Mouse (Mus musculus) liver, embryonic 16.5 days (tissue): Measurements from ENCODE around the gene Yipf2. TPM values are rescaled to one million over a fixed set of nuclear protein-coding genes. Genes with fewer than 3 reads are reported as not detected.
"Not testable (repeated sequence)": the region's sequence is repeated elsewhere in the genome, so short reads cannot be mapped to it uniquely, and the experiment has no call there.

ENCODE experiments used
- ATAC-seq: fragments of 200-750 bp; cut with Nextera tagmentation; 2 replicates; pipeline ENCODE4 v1.8.0; 2017; ENCODE audit warnings: low read depth, mild to moderate bottlenecking, moderate number of reproducible peaks, moderate library complexity
- H3K27ac ChIP-seq: fragments of 300-500 bp; sonication (generic); 2 replicates; pipeline ENCODE4 v1.5.1; 2014; ENCODE audit warnings: mild to moderate bottlenecking, low read length
- H3K27me3 ChIP-seq: fragments of 300-500 bp; sonication (generic); 2 replicates; pipeline ENCODE4 v1.6.1; 2014; ENCODE audit warnings: low read depth, low read length, mixed read lengths; ENCODE audit not compliant: control insufficient read depth, insufficient read depth
- H3K36me3 ChIP-seq: fragments of 300-500 bp; sonication (generic); 2 replicates; pipeline ENCODE4 v1.6.1; 2014; ENCODE audit warnings: mild to moderate bottlenecking; ENCODE audit not compliant: control insufficient read depth, insufficient read depth
- H3K4me1 ChIP-seq: fragments of 300-500 bp; sonication (generic); 2 replicates; pipeline ENCODE4 v1.6.1; 2014; ENCODE audit warnings: low read depth, low read length, mixed read lengths; ENCODE audit not compliant: control insufficient read depth
- H3K4me2 ChIP-seq: fragments of 300-500 bp; sonication (generic); 2 replicates; pipeline ENCODE4 v1.6.1; 2014; ENCODE audit warnings: low read depth, low read length, mixed read lengths
- H3K4me3 ChIP-seq: fragments of 300-500 bp; sonication (generic); 2 replicates; pipeline ENCODE4 v1.5.1; 2014; ENCODE audit warnings: low read depth, mild to moderate bottlenecking, low read length
- H3K9ac ChIP-seq: fragments of 300-500 bp; sonication (generic); 2 replicates; pipeline ENCODE4 v1.6.1; 2014; ENCODE audit warnings: low read depth, low read length
- H3K9me3 ChIP-seq: fragments of 300-500 bp; sonication (generic); replicated peaks from 2 replicates; pipeline ENCODE4 v1.6.1; 2016; ENCODE audit warnings: low read length; ENCODE audit not compliant: control insufficient read depth
- WGBS: fragments of 180-500 bp; shearing (Covaris S2); extraction: QIAGEN DNeasy Blood & Tissue Kit; methylation state at CpG from one replicate; pipeline ENCODE4 v1.1.7; 2014; ENCODE audit not compliant: insufficient replicate concordance; 5-methylcytosine and 5-hydroxymethylcytosine counted together
- polyA plus RNA-seq: library from polyadenylated mRNA; unstranded; fragments of >200 nt; fragmentation: Nextera tagmentation; extraction: Ambion mirVana; gene quantifications from 2 replicates; pipeline ENCODE4 v1.2.1, GENCODE M21; 2015

Gene Yipf2
- polyA plus RNA-seq, 1 experiment from 2014 or later = 12.5 TPM

GRCm38 (mm10) chr9:21555198-21555742 is 37.4 kb downstream of the Yipf2 start:
- H3K4me2 ChIP-seq = no peak overlapping the region; the same call in 1 of the 2 replicates
- peak overlapping the region; percentile 59 for H3K27ac ChIP-seq
- H3K36me3 ChIP-seq = peaks cover 4% of the 10 kb centered on the region; the same call in 1 of the 2 replicates
- 65% methylated on average over 6 of the region's 6 CpGs for WGBS
- peak; percentile 53 for ATAC-seq
- no peak overlapping the region for H3K4me3 ChIP-seq
- peaks cover 60% of the 10 kb centered on the region for H3K4me1 ChIP-seq
- H3K27me3 ChIP-seq = no peaks in the 10 kb centered on the region
- H3K9ac ChIP-seq = peak overlapping the region; percentile 6; the same call in 1 of the 2 replicates
- no peaks in the 10 kb centered on the region for H3K9me3 ChIP-seq

DNA sequence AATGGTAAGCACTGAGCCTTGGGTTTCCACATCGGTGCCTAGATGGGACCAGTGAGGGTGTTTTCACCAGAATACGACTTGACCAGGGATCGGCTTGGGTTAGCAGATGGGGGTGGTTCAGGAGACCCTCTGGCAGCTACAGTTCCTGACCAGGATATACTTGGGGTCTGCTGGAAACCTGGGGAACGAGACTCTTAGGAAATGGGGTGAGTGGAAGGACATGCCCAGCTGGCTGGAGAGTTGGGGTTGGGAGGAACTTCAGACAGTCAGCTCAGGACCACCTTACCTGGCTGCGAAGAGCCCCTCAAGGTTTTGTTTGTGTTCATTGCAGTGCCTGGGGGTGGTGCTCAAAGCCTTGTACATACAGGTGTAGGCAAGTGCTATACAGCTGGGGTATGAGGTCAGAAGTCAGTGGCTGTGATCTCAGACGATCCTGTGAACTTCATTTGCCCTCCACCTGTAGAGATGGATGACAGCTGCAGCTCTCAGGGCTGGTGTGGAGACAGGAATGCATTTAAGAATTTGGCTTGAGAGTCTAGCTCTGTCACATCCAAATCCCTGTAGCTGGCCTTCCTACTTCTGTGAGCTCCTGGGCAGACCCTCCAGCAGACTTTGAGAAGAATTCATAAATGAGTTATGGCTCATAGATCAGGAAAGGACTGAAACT is 38.9 kb downstream of the Yipf2 start:
- H3K4me2 ChIP-seq = no peak overlapping the region
- H3K9me3 ChIP-seq = no peaks in the 10 kb centered on the region
- no peak for ATAC-seq
- no peak overlapping the region for H3K9ac ChIP-seq
- H3K4me3 ChIP-seq = no peak overlapping the region
- 84% methylated on average over 6 of the region's 6 CpGs for WGBS
- H3K27ac ChIP-seq = peak overlapping the region; percentile 59
- no peaks in the 10 kb centered on the region for H3K27me3 ChIP-seq
- peaks cover 48% of the 10 kb centered on the region for H3K4me1 ChIP-seq
- peaks cover 4% of the 10 kb centered on the region; the same call in 1 of the 2 replicates for H3K36me3 ChIP-seq

DNA sequence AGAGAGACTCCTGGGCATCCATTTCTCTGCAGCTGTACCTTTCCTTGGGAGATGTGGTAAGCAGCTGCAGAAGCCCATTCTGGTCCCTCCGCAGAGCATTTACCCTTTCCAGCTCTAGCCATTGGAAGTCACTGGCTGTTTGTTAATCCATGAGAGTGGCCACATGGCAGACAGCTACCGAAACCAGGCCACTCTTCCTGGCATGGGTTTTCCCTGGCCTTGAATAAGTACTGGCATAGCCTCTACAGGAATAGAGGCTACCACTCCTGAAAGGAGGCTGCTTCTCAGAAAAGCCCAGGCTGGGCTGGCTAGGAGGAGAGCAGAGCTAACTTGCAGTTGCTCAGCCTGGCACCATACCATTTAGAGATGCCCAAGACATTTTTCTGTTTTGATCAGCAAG is 41.6 kb downstream of the Yipf2 start:
- 91% methylated on average over 2 of the region's 2 CpGs for WGBS
- H3K4me3 ChIP-seq = no peak overlapping the region
- ATAC-seq = no peak
- H3K4me2 ChIP-seq = no peak overlapping the region
- H3K9ac ChIP-seq = no peak overlapping the region
- H3K4me1 ChIP-seq = peaks cover 33% of the 10 kb centered on the region
- H3K9me3 ChIP-seq = no peaks in the 10 kb centered on the region
- no peaks in the 10 kb centered on the region for H3K27me3 ChIP-seq
- H3K27ac ChIP-seq = no peak overlapping the region
- H3K36me3 ChIP-seq = peaks cover 4% of the 10 kb centered on the region; the same call in 1 of the 2 replicates

- under 1% methylated on average over 47 of the region's 66 CpGs for WGBS
- H3K27me3 ChIP-seq = no peaks in the 10 kb centered on the region
- peaks cover 21% of the 10 kb centered on the region for H3K4me1 ChIP-seq
- H3K36me3 ChIP-seq = peaks cover 4% of the 10 kb centered on the region; the same call in 1 of the 2 replicates
- no peaks in the 10 kb centered on the region for H3K9me3 ChIP-seq
- H3K4me3 ChIP-seq = peak overlapping the region; percentile 71
- peak; percentile 20 for ATAC-seq
- peak overlapping the region; percentile 94 for H3K27ac ChIP-seq
- H3K9ac ChIP-seq = peak overlapping the region; percentile 98
- H3K4me2 ChIP-seq = peak overlapping the region; percentile 84
Measured at GRCm38 (mm10) chr9:21547075-21547941, 45.3 kb downstream of the Yipf2 start.

DNA sequence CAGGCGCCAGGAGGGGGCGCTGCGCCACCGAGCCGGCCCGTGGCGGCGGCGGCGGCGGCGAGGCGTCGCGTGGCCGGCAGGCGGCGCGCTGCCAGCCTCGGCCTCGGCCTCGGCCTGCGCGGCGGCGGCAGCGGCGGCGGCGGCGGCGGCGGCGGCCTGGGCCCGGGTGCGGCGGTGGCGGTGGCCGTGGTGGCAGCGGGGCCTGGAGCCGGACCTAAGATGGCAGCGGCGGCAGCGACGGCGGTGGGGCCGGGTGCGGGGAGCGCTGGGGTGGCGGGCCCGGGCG is 45.9 kb downstream of the Yipf2 start, which contains the start of gene Carm1:
Gene Carm1, plus strand, starts transcription at position 106 of the 286 bp plus-strand sequence.
- H3K9ac ChIP-seq = peak within 1 kb of the TSS; percentile 98
- WGBS = 0% methylated on average over 18 of the region's 52 CpGs
- H3K36me3 ChIP-seq = peaks cover 4% of the 10 kb centered on the region; the same call in 1 of the 2 replicates
- H3K9me3 ChIP-seq = no peaks in the 10 kb centered on the region
- H3K4me3 ChIP-seq = peak within 1 kb of the TSS; percentile 71
- H3K27me3 ChIP-seq = no peaks in the 10 kb centered on the region
- H3K4me1 ChIP-seq = peaks cover 21% of the 10 kb centered on the region
- H3K27ac ChIP-seq = peak within 1 kb of the TSS; percentile 94
- peak within 1 kb of the TSS; percentile 94 for H3K4me2 ChIP-seq
- ATAC-seq = no peak

DNA sequence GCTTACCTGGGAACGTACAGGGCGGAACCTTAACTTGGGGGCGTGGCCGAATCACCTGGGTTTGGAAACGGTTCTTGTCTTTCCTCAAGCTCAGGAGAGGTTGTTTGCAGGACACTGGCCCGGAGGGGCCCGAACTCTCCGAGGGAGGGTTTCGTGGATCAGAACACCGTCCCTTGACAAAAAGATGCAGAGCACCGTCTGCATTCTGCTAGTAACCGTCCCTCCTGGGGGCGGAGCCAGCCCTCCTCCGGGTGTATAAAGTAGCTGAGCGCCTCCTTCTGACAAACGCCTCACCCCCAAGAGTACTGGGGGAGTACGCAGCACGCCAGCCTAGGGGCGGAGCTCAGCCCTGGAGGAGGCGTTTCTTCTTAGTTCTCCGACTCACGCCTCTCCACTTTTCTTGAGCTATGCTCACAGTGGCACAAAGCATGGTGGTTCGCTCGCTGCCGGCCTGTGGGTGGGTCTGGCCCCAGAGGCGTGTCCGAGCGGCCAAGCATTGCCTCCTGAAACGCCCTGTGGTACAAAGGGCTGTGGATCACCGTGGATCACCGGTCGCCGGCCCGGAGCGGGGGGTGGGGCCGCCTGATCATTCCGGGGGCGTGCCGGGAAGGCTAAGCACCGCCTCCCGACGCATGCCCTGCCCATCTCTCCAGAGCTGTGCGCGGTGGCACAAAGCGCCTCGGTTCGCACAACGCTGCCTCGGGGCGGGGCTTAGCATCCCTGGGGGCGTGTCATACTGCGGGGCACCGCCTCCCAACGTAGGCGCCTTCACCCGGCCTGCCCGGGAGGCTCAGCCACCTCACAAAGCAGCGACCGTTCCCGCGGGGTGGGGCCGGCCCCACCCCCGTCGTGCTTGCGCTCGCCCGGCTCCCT is 46.5 kb downstream of the Yipf2 start:
- H3K4me3 ChIP-seq = peak overlapping the region; percentile 71
- ATAC-seq = peak; percentile 84
- peaks cover 19% of the 10 kb centered on the region for H3K4me1 ChIP-seq
- no peaks in the 10 kb centered on the region for H3K9me3 ChIP-seq
- under 1% methylated on average over 67 of the region's 67 CpGs for WGBS
- peak overlapping the region; percentile 66 for H3K9ac ChIP-seq
- H3K4me2 ChIP-seq = peak overlapping the region; percentile 94
- peak overlapping the region; percentile 94 for H3K27ac ChIP-seq
- H3K36me3 ChIP-seq = peaks cover 4% of the 10 kb centered on the region; the same call in 1 of the 2 replicates
- no peaks in the 10 kb centered on the region for H3K27me3 ChIP-seq

GRCm38 (mm10) chr9:21545351-21545915 is 47.2 kb downstream of the Yipf2 start:
- peak overlapping the region; percentile 94 for H3K4me2 ChIP-seq
- peak overlapping the region; percentile 94 for H3K27ac ChIP-seq
- H3K4me1 ChIP-seq = peaks cover 19% of the 10 kb centered on the region
- peak overlapping the region; percentile 66 for H3K9ac ChIP-seq
- H3K9me3 ChIP-seq = no peaks in the 10 kb centered on the region
- peak overlapping the region; percentile 71 for H3K4me3 ChIP-seq
- WGBS = 16% methylated on average over 9 of the region's 9 CpGs
- no peaks in the 10 kb centered on the region for H3K27me3 ChIP-seq
- H3K36me3 ChIP-seq = no peaks in the 10 kb centered on the region
- peak; percentile 46 for ATAC-seq

DNA sequence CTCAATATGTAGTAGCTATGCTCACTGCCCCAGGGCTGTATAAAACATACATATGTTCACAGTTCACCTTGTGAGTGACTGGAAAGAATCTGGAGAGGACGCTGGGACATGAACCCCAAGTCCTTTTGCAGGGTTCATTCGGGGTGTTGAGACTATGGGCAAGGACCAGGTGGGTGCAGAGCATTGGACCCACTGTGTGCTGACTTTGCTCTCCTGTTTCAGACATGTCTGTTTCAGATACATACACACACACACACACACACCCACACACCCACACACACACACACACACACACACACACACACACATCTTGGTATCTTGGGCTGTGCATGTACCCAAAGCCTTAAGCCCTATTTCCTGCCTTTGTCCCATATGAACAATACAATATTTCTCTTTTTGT is 50.6 kb downstream of the Yipf2 start:
- H3K27me3 ChIP-seq, H3K27ac ChIP-seq, H3K4me3 ChIP-seq, H3K4me2 ChIP-seq, ATAC-seq, H3K4me1 ChIP-seq, H3K9me3 ChIP-seq, H3K9ac ChIP-seq, H3K36me3 ChIP-seq: not testable (repeated sequence)
- WGBS = 67% methylated on average over 2 of the region's 2 CpGs
